Mouse (Mus musculus): ENCODE data around the gene Gdpgp1. TPM values are rescaled to one million over a fixed set of nuclear protein-coding genes. Genes with fewer than 3 reads are reported as not detected.

Gene Gdpgp1
- polyA plus RNA-seq, 1 experiment from 2014 or later = 4.5 TPM

GRCm38 (mm10) chr7:80201888-80202540 lies 30.7 kb upstream of the Gdpgp1 start:
- H3K9me3 ChIP-seq = no peaks in the 10 kb centered on the region
- H3K27ac ChIP-seq = peak overlapping the region; percentile 31; the same call in 1 of the 2 replicates
- H3K4me3 ChIP-seq = no peak overlapping the region
- H3K36me3 ChIP-seq (replicated peaks) = no peaks in the 10 kb centered on the region
- 48% methylated on average over 15 of the region's 15 CpGs for whole genome bisulfite sequencing
- H3K4me1 ChIP-seq = peaks cover 70% of the 10 kb centered on the region
- ATAC-seq (replicated peaks) = no peak
- H3K9ac ChIP-seq = no peak overlapping the region
- H3K4me2 ChIP-seq = no peak overlapping the region; the same call in 1 of the 2 replicates
- H3K27me3 ChIP-seq (replicated peaks) = no peaks in the 10 kb centered on the region

DNA sequence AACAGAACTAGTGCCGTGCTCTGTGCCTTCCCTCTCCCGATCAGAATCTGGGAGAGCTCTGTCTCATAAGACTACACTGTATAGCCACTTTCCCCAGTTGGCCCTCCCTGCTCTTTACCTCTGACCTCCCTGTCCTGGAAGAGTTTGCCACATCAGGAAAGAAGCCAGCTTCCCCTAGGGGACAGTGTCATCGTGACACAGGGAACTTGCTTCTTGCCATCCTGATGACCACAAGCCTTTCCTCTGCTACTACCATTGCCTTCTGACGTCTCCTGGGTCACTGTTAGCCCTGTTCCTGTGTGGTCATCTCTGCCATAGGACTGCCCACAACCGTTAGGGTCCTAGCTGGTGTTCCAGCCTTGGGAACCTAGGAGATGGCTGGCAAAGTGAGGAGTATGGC lies 29.7 kb upstream of the Gdpgp1 start:
- no peaks in the 10 kb centered on the region for H3K36me3 ChIP-seq (replicated peaks)
- H3K27ac ChIP-seq = no peak overlapping the region
- no peak overlapping the region for H3K4me3 ChIP-seq
- peaks cover 70% of the 10 kb centered on the region for H3K4me1 ChIP-seq
- ATAC-seq (replicated peaks) = no peak
- no peaks in the 10 kb centered on the region for H3K9me3 ChIP-seq
- H3K27me3 ChIP-seq (replicated peaks) = no peaks in the 10 kb centered on the region
- no peak overlapping the region for H3K9ac ChIP-seq
- 77% methylated on average over 5 of the region's 5 CpGs for WGBS
- no peak overlapping the region for H3K4me2 ChIP-seq

DNA sequence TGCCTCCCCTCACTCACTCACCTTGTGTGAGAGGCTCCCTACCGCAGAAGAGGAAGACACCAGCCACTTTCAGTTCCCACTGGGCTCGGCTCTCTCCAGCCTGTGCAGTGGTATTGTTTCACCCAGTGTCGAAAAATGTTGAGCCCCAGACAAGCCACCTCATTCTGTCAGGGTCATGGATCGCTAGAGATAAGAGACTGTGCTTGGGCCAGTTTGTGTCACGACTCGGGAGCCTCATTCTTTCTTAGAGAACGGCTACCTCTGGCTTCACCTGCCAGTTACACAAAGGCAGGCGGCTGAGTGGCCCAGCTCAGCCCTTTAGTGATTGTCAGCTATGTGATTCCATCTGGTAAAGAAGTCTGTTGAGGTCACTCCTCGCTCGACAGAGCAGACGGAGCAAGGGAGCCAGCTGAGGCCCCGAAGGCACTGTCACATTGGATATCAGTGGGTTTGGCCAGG lies 29.0 kb upstream of the Gdpgp1 start:
- Histone ChIP-seq H3K4me2 (no peak overlapping the region), H3K9me3 (no peaks in the 10 kb centered on the region), H3K27me3 (replicated peaks) (no peaks in the 10 kb centered on the region), H3K4me1 (peaks cover 76% of the 10 kb centered on the region), H3K4me3 (no peak overlapping the region), H3K9ac (0 out of 2 replicates have a peak overlapping the region, but pooled peaks have one; percentile 13), H3K27ac (peak overlapping the region; percentile 2; the same call in 1 of the 2 replicates), H3K36me3 (replicated peaks) (no peaks in the 10 kb centered on the region)
- ATAC-seq (replicated peaks) = no peak
- 23% methylated on average over 12 of the region's 12 CpGs for WGBS

GRCm38 (mm10) chr7:80204362-80204761 lies 28.3 kb upstream of the Gdpgp1 start:
- WGBS = 80% methylated on average over 4 of the region's 4 CpGs
- no peak overlapping the region for H3K4me2 ChIP-seq
- no peak for ATAC-seq (replicated peaks)
- no peaks in the 10 kb centered on the region for H3K9me3 ChIP-seq
- peaks cover 77% of the 10 kb centered on the region for H3K4me1 ChIP-seq
- no peak overlapping the region for H3K9ac ChIP-seq
- H3K27me3 ChIP-seq (replicated peaks) = no peaks in the 10 kb centered on the region
- no peaks in the 10 kb centered on the region for H3K36me3 ChIP-seq (replicated peaks)
- H3K27ac ChIP-seq = 0 out of 2 replicates have a peak overlapping the region, but pooled peaks have one; percentile 26
- H3K4me3 ChIP-seq = no peak overlapping the region

DNA sequence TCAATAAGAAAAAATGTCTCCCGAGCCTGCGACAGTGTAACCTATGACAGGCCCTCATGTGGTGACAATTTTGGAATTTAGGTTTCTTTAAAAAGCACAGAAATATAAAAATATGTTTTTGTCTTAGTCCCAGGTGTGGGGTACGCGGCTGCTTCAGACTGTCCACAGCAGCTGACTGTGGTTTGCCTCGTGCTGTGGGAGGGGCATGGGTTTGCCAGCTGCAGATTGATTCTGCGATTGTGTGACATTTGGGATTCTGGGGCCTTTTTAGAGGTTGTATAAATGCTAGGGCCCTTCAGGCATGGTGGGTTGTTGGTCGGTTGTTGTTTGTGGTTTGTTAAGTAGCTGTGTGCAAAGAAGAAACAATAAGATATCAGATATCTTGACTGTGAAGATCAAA lies 27.7 kb upstream of the Gdpgp1 start:
- Histone ChIP-seq H3K4me1 (peaks cover 75% of the 10 kb centered on the region), H3K4me3 (no peak overlapping the region), H3K9me3 (no peaks in the 10 kb centered on the region), H3K9ac (no peak overlapping the region), H3K27me3 (replicated peaks) (no peaks in the 10 kb centered on the region), H3K27ac (no peak overlapping the region), H3K4me2 (no peak overlapping the region), H3K36me3 (replicated peaks) (no peaks in the 10 kb centered on the region)
- ATAC-seq (replicated peaks) = no peak
- WGBS = 82% methylated on average over 7 of the region's 7 CpGs

- Histone ChIP-seq H3K4me2 (no peak overlapping the region), H3K9me3 (no peaks in the 10 kb centered on the region), H3K4me1 (peaks cover 67% of the 10 kb centered on the region), H3K4me3 (no peak overlapping the region), H3K9ac (no peak overlapping the region), H3K36me3 (replicated peaks) (no peaks in the 10 kb centered on the region), H3K27me3 (replicated peaks) (no peaks in the 10 kb centered on the region), H3K27ac (no peak overlapping the region)
- 87% methylated on average over 12 of the region's 12 CpGs for WGBS
- ATAC-seq (replicated peaks) = no peak
Measured at GRCm38 (mm10) chr7:80205705-80206589, 26.7 kb upstream of the Gdpgp1 start.

GRCm38 (mm10) chr7:80207314-80207731 lies 25.3 kb upstream of the Gdpgp1 start:
- Histone ChIP-seq H3K4me2 (no peak overlapping the region), H3K9ac (no peak overlapping the region), H3K27ac (no peak overlapping the region), H3K36me3 (replicated peaks) (no peaks in the 10 kb centered on the region), H3K9me3 (no peaks in the 10 kb centered on the region), H3K4me3 (no peak overlapping the region), H3K27me3 (replicated peaks) (no peaks in the 10 kb centered on the region), H3K4me1 (peaks cover 53% of the 10 kb centered on the region)
- WGBS = 68% methylated on average over 3 of the region's 3 CpGs
- no peak for ATAC-seq (replicated peaks)

DNA sequence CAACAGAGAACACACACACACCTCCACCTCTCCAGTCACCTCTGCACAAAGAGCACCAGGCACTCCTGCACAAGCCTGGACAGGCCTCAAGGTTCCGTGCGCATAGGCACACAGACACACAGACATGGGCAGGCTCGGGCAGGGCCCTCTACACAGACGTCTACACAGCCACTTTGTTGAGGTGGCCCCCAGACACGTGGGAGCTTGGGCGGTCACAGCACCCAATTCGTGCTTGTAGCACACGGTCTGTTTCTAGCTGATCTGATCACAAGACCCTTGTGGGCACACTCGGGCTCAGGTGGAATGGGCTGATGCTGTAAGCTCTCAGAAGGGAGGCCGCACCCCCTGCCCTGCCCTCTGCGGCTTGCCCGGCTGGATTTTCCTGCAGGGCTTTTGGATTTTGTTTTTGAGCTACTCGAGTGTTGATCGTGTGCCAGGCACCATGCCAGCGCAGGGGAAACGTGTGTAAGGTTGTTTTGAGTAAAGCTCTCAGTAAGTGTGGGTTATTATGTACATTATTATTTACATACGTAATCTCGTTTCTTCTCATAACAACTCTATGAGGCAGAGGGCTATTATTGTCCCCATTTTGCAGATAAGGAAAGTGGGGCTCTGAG lies 24.5 kb upstream of the Gdpgp1 start:
- H3K4me2 ChIP-seq = no peak overlapping the region
- no peak overlapping the region for H3K4me3 ChIP-seq
- WGBS = 76% methylated on average over 18 of the region's 18 CpGs
- H3K36me3 ChIP-seq (replicated peaks) = no peaks in the 10 kb centered on the region
- no peaks in the 10 kb centered on the region for H3K27me3 ChIP-seq (replicated peaks)
- no peak for ATAC-seq (replicated peaks)
- no peak overlapping the region for H3K27ac ChIP-seq
- H3K9ac ChIP-seq = no peak overlapping the region
- H3K4me1 ChIP-seq = peaks cover 45% of the 10 kb centered on the region
- H3K9me3 ChIP-seq = no peaks in the 10 kb centered on the region

GRCm38 (mm10) chr7:80208738-80209430 lies 23.8 kb upstream of the Gdpgp1 start:
- no peak overlapping the region for H3K4me2 ChIP-seq
- peaks cover 38% of the 10 kb centered on the region for H3K4me1 ChIP-seq
- H3K4me3 ChIP-seq = no peak overlapping the region
- no peak overlapping the region for H3K9ac ChIP-seq
- 72% methylated on average over 10 of the region's 10 CpGs for WGBS
- H3K36me3 ChIP-seq (replicated peaks) = 0 out of 2 replicates have a peak, but pooled peaks cover 4% of the 10 kb centered on the region
- no peak for ATAC-seq (replicated peaks)
- H3K9me3 ChIP-seq = no peaks in the 10 kb centered on the region
- no peak overlapping the region for H3K27ac ChIP-seq
- no peaks in the 10 kb centered on the region for H3K27me3 ChIP-seq (replicated peaks)

DNA sequence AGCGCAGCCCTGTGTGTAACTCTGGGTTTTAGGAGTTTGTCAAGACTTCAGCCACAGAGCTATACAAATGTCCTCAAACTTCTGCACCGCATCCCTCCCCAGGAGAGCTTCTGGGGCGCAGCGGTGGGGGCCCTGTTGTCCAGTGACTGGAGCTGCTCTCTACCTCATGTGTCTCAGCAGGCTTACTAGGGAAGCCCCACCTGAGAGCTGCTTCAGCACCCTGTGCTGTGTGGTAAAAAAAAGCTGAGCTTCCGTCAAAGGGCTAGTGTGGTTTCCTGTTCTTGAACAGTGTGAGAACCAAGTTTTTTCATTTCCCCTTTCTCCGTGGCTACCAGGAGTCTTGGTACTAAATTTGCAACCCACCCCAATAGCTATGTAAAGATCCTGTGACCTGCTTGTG lies 23.0 kb upstream of the Gdpgp1 start:
- no peak overlapping the region for H3K4me3 ChIP-seq
- no peaks in the 10 kb centered on the region for H3K9me3 ChIP-seq
- H3K4me2 ChIP-seq = no peak overlapping the region
- no peak for ATAC-seq (replicated peaks)
- peaks cover 30% of the 10 kb centered on the region for H3K4me1 ChIP-seq
- WGBS = 86% methylated on average over 6 of the region's 6 CpGs
- H3K27ac ChIP-seq = no peak overlapping the region
- H3K36me3 ChIP-seq (replicated peaks) = 0 out of 2 replicates have a peak, but pooled peaks cover 4% of the 10 kb centered on the region
- H3K9ac ChIP-seq = no peak overlapping the region
- no peaks in the 10 kb centered on the region for H3K27me3 ChIP-seq (replicated peaks)

DNA sequence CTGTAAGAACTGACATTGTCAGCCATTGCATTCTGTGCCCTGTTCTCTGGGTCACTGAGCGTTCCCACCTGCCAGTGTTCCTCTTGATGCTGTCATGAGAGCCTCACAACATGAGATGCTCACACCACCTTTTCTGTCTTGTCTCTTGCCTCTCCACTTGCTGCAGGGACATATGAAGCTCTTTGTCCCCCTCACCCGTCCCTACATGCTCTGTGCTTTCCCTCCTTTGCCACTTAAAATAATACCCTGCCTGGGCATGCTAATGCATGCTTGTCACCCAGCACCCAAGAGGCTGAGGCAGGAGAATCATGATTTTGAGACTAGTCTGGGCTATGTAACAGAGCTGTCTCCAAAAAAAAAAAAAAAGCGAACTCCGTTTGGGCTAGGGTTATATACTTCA lies 21.7 kb upstream of the Gdpgp1 start:
- Histone ChIP-seq H3K27me3 (replicated peaks) (no peaks in the 10 kb centered on the region), H3K27ac (no peak overlapping the region), H3K9ac (no peak overlapping the region), H3K9me3 (no peaks in the 10 kb centered on the region), H3K36me3 (replicated peaks) (0 out of 2 replicates have a peak, but pooled peaks cover 6% of the 10 kb centered on the region), H3K4me3 (no peak overlapping the region), H3K4me1 (peaks cover 30% of the 10 kb centered on the region), H3K4me2 (no peak overlapping the region)
- ATAC-seq (replicated peaks) = no peak
- 84% methylated on average over 4 of the region's 4 CpGs for WGBS

DNA sequence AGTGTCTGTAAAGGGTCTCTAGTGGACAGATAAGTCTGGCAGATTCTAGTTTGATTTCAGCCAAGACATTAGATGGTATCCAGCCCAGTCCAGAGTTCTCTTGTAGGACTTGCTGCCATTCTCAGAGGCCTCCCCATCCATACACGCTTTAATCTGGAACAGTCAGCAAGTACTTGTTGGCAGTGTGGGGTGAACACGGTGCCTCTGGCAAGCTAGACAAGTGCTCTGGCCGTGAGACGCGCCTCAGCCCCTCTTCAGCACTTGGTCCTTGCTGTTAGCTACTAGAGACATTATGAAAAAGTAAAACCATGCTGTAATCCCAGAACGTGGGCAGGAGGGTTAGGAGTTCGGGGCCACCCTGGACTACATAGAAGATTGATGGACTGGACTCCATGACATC lies 19.1 kb upstream of the Gdpgp1 start:
- no peak overlapping the region for H3K9ac ChIP-seq
- no peak overlapping the region for H3K4me2 ChIP-seq
- no peaks in the 10 kb centered on the region for H3K9me3 ChIP-seq
- H3K4me1 ChIP-seq = peaks cover 17% of the 10 kb centered on the region
- H3K4me3 ChIP-seq = no peak overlapping the region
- peaks cover 27% of the 10 kb centered on the region for H3K36me3 ChIP-seq (replicated peaks)
- 89% methylated on average over 7 of the region's 7 CpGs for WGBS
- no peak overlapping the region for H3K27ac ChIP-seq
- ATAC-seq (replicated peaks) = no peak
- H3K27me3 ChIP-seq (replicated peaks) = no peaks in the 10 kb centered on the region

Measured in midbrain, embryonic 15.5 days (tissue).